Mouse (Mus musculus): ENCODE data around the gene Vta1.

Gene Vta1

GRCm38 (mm10) chr10:14705072-14706066 lies at the start of gene Vta1, which contains the start of gene Nmbr:
Gene Vta1, minus strand, starts transcription at chr10:14705560.
Gene Nmbr, plus strand, starts transcription at chr10:14705591.
- in situ Hi-C loops (cut with MboI; ENCODE audit: low pct_unique_long_range_greater_than_20kb in 1 of 2, low sequenced_read_pairs in 2 of 2, unreplicated experiment in 1 of 2) = no loop called here

GRCm38 (mm10) chr10:14734285-14734684 lies 28.9 kb upstream of the Vta1 start:
- in situ Hi-C loops (cut with MboI; ENCODE audit: low pct_unique_long_range_greater_than_20kb in 1 of 2, low sequenced_read_pairs in 2 of 2, unreplicated experiment in 1 of 2) = no loop called here

- in situ Hi-C loops (cut with MboI; ENCODE audit: low pct_unique_long_range_greater_than_20kb in 1 of 2, low sequenced_read_pairs in 2 of 2, unreplicated experiment in 1 of 2) = no loop called here
Observed at GRCm38 (mm10) chr10:14725671-14726070, 20.3 kb upstream of the Vta1 start.

- in situ Hi-C loops (cut with MboI; ENCODE audit: low pct_unique_long_range_greater_than_20kb in 1 of 2, low sequenced_read_pairs in 2 of 2, unreplicated experiment in 1 of 2) = no loop called here
Observed at GRCm38 (mm10) chr10:14718114-14718513, 12.8 kb upstream of the Vta1 start, which contains the start of gene Gje1. Gene Gje1, minus strand, starts transcription at chr10:14718214.

- in situ Hi-C loops (cut with MboI; ENCODE audit: low pct_unique_long_range_greater_than_20kb in 1 of 2, low sequenced_read_pairs in 2 of 2, unreplicated experiment in 1 of 2) = no loop called here
Observed at GRCm38 (mm10) chr10:14703830-14704420, 1.4 kb downstream of the Vta1 start.

GRCm38 (mm10) chr10:14703239-14703638 lies 2.1 kb downstream of the Vta1 start:
- in situ Hi-C loops (cut with MboI; ENCODE audit: low pct_unique_long_range_greater_than_20kb in 1 of 2, low sequenced_read_pairs in 2 of 2, unreplicated experiment in 1 of 2) = no loop called here

GRCm38 (mm10) chr10:14690349-14690748 lies 15.0 kb downstream of the Vta1 start:
- in situ Hi-C loops (cut with MboI; ENCODE audit: low pct_unique_long_range_greater_than_20kb in 1 of 2, low sequenced_read_pairs in 2 of 2, unreplicated experiment in 1 of 2) = loop anchor here in 1 of 2 experiments (5.0 kb wide), 1 partner anchor 243 kb away; no protein-coding TSS in a partner anchor

- in situ Hi-C loops (cut with MboI; ENCODE audit: low pct_unique_long_range_greater_than_20kb in 1 of 2, low sequenced_read_pairs in 2 of 2, unreplicated experiment in 1 of 2) = loop anchor here in 1 of 2 experiments (10.0 kb wide), 1 partner anchor 234 kb away; no protein-coding TSS in a partner anchor
Observed at GRCm38 (mm10) chr10:14688785-14689442, 16.4 kb downstream of the Vta1 start.

- in situ Hi-C loops (cut with MboI; ENCODE audit: low pct_unique_long_range_greater_than_20kb in 1 of 2, low sequenced_read_pairs in 2 of 2, unreplicated experiment in 1 of 2) = loop anchor here in 1 of 2 experiments (10.0 kb wide), 1 partner anchor 231 kb away; no protein-coding TSS in a partner anchor
Observed at GRCm38 (mm10) chr10:14685663-14686062, 19.7 kb downstream of the Vta1 start.

- in situ Hi-C loops (cut with MboI; ENCODE audit: low pct_unique_long_range_greater_than_20kb in 1 of 2, low sequenced_read_pairs in 2 of 2, unreplicated experiment in 1 of 2) = no loop called here
Observed at GRCm38 (mm10) chr10:14666147-14666546, 39.2 kb downstream of the Vta1 start.

GRCm38 (mm10) chr10:14660875-14661274 lies 44.5 kb downstream of the Vta1 start:
- in situ Hi-C loops (cut with MboI; ENCODE audit: low pct_unique_long_range_greater_than_20kb in 1 of 2, low sequenced_read_pairs in 2 of 2, unreplicated experiment in 1 of 2) = no loop called here

GRCm38 (mm10) chr10:14639635-14640034 lies 65.7 kb downstream of the Vta1 start:
- in situ Hi-C loops (cut with MboI; ENCODE audit: low pct_unique_long_range_greater_than_20kb in 1 of 2, low sequenced_read_pairs in 2 of 2, unreplicated experiment in 1 of 2) = no loop called here

- in situ Hi-C loops (cut with MboI; ENCODE audit: low pct_unique_long_range_greater_than_20kb in 1 of 2, low sequenced_read_pairs in 2 of 2, unreplicated experiment in 1 of 2) = no loop called here
Observed at GRCm38 (mm10) chr10:14639043-14639442, 66.3 kb downstream of the Vta1 start.

- in situ Hi-C loops (cut with MboI; ENCODE audit: low pct_unique_long_range_greater_than_20kb in 1 of 2, low sequenced_read_pairs in 2 of 2, unreplicated experiment in 1 of 2) = no loop called here
Observed at GRCm38 (mm10) chr10:14625706-14626105, 79.7 kb downstream of the Vta1 start.

- in situ Hi-C loops (cut with MboI; ENCODE audit: low pct_unique_long_range_greater_than_20kb in 1 of 2, low sequenced_read_pairs in 2 of 2, unreplicated experiment in 1 of 2) = no loop called here
Observed at GRCm38 (mm10) chr10:14619156-14619555, 86.2 kb downstream of the Vta1 start.

- in situ Hi-C loops (cut with MboI; ENCODE audit: low pct_unique_long_range_greater_than_20kb in 1 of 2, low sequenced_read_pairs in 2 of 2, unreplicated experiment in 1 of 2) = no loop called here
Observed at GRCm38 (mm10) chr10:14618301-14618700, 87.1 kb downstream of the Vta1 start.

- in situ Hi-C loops (cut with MboI; ENCODE audit: low pct_unique_long_range_greater_than_20kb in 1 of 2, low sequenced_read_pairs in 2 of 2, unreplicated experiment in 1 of 2) = no loop called here
Observed at GRCm38 (mm10) chr10:14615441-14615840, 89.9 kb downstream of the Vta1 start.

GRCm38 (mm10) chr10:14607597-14607996 lies 97.8 kb downstream of the Vta1 start:
- in situ Hi-C loops (cut with MboI; ENCODE audit: low pct_unique_long_range_greater_than_20kb in 1 of 2, low sequenced_read_pairs in 2 of 2, unreplicated experiment in 1 of 2) = no loop called here
